Mouse (Mus musculus) left cerebral cortex, adult 18-20 months (tissue): ENCODE data around the gene Uba3. TPM values are rescaled to one million over a fixed set of nuclear protein-coding genes. Genes with fewer than 3 reads are reported as not detected.
A peak's percentile ranks its signal among the peaks of the same experiment; 100 is the strongest.

Experiments
- DNase-seq, 2 experiments: peaks; one replicate each; pipeline ENCODE4 v3.0.0; 2021 to 2022; ENCODE audit warnings: low spot score in 2 of 2, mixed read lengths in 1 of 2
- total RNA-seq, 2 experiments: library from RNA; stranded (reverse); gene quantifications; 2 replicates each; pipeline ENCODE4 v1.2.3; 2021

Gene Uba3
- total RNA-seq, 2 experiments from 2014 or later = 70.9 to 74.3 TPM

- DNase-seq = peak; percentile 61 to 65
Measured at GRCm38 (mm10) chr6:97211981-97212380, 6.5 kb upstream of the Uba3 start.

GRCm38 (mm10) chr6:97210962-97211601 is 5.6 kb upstream of the Uba3 start:
- DNase-seq = peak in 1 of 2 experiments; percentile 25

- DNase-seq = peak; percentile 83 to 92
Measured at GRCm38 (mm10) chr6:97210191-97210961, 4.9 kb upstream of the Uba3 start, which contains the start of gene Arl6ip5. Arl6ip5 (plus strand) TSS chr6:97210689.

GRCm38 (mm10) chr6:97209751-97210150 is 4.3 kb upstream of the Uba3 start:
- DNase-seq = no peak

GRCm38 (mm10) chr6:97209201-97209600 is 3.8 kb upstream of the Uba3 start:
- no peak for DNase-seq

GRCm38 (mm10) chr6:97208406-97208805 is 3.0 kb upstream of the Uba3 start:
- DNase-seq = no peak

GRCm38 (mm10) chr6:97207085-97207484 is 1.6 kb upstream of the Uba3 start:
- DNase-seq = no peak

- no peak for DNase-seq
Measured at GRCm38 (mm10) chr6:97204952-97205351, 495 bp downstream of the Uba3 start.

GRCm38 (mm10) chr6:97204252-97204869 is 1.1 kb downstream of the Uba3 start:
- no peak for DNase-seq

- DNase-seq = no peak
Measured at GRCm38 (mm10) chr6:97202477-97202876, 3.0 kb downstream of the Uba3 start.

- DNase-seq = no peak
Measured at GRCm38 (mm10) chr6:97200437-97200836, 5.0 kb downstream of the Uba3 start.

GRCm38 (mm10) chr6:97179367-97179828 is 26.0 kb downstream of the Uba3 start:
- DNase-seq = no peak

- peak; percentile 95 to 98 for DNase-seq
Measured at GRCm38 (mm10) chr6:97178491-97179366, 26.7 kb downstream of the Uba3 start, which contains the start of gene Tmf1. Tmf1 (minus strand) TSS chr6:97179122.

GRCm38 (mm10) chr6:97175716-97176115 is 29.7 kb downstream of the Uba3 start:
- no peak for DNase-seq

- no peak for DNase-seq
Measured at GRCm38 (mm10) chr6:97150156-97150555, 55.3 kb downstream of the Uba3 start.

- no peak for DNase-seq
Measured at GRCm38 (mm10) chr6:97149721-97150120, 55.7 kb downstream of the Uba3 start.

- DNase-seq = peak; percentile 63 to 75
Measured at GRCm38 (mm10) chr6:97148383-97149251, 56.8 kb downstream of the Uba3 start, which contains the start of gene Eogt. Eogt (minus strand) TSS chr6:97149182.

GRCm38 (mm10) chr6:97147755-97148382 is 57.6 kb downstream of the Uba3 start:
- DNase-seq = peak; percentile 9 to 37

GRCm38 (mm10) chr6:97145156-97145555 is 60.3 kb downstream of the Uba3 start:
- DNase-seq = no peak
